Mouse (Mus musculus) neural tube, embryonic 14.5 days (tissue): ENCODE data around the gene Pramef17. TPM values are rescaled to one million over a fixed set of nuclear protein-coding genes. Genes with fewer than 3 reads are reported as not detected.
"Not testable (repeated sequence)": the region's sequence is repeated elsewhere in the genome, so short reads cannot be mapped to it uniquely, and the experiment has no call there.

Experiments used
- ATAC-seq: fragments of 200-750 bp; cut with Nextera tagmentation; 2 replicates; pipeline ENCODE4 v1.8.0; 2017; ENCODE audit warnings: low read depth, mild to moderate bottlenecking, moderate TSS enrichment, moderate library complexity
- H3K27ac ChIP-seq: fragments of 300-500 bp; sonication (generic); 2 replicates; pipeline ENCODE4 v1.5.1; 2014; ENCODE audit warnings: low read depth, mild to moderate bottlenecking, control low read depth, low read length, moderate library complexity, mixed read lengths
- H3K27me3 ChIP-seq: fragments of 300-500 bp; sonication (generic); 2 replicates; pipeline ENCODE4 v1.6.1; 2014; ENCODE audit warnings: low read length; ENCODE audit not compliant: control insufficient read depth, insufficient read depth
- H3K36me3 ChIP-seq: fragments of 300-500 bp; sonication (generic); 2 replicates; pipeline ENCODE4 v1.6.1; 2014; ENCODE audit warnings: low read length, mixed read lengths; ENCODE audit not compliant: control insufficient read depth, insufficient read depth
- H3K4me1 ChIP-seq: fragments of 300-500 bp; sonication (generic); 2 replicates; pipeline ENCODE4 v1.6.1; 2014; ENCODE audit warnings: low read length; ENCODE audit not compliant: control insufficient read depth, insufficient read depth
- H3K4me2 ChIP-seq: fragments of 300-500 bp; sonication (generic); 2 replicates; pipeline ENCODE4 v1.6.1; 2014; ENCODE audit warnings: mild to moderate bottlenecking, low read depth, low read length, control low read depth
- H3K4me3 ChIP-seq: fragments of 300-500 bp; sonication (generic); 2 replicates; pipeline ENCODE4 v1.5.1; 2014; ENCODE audit warnings: low read depth, low read length, control low read depth, mixed read lengths
- H3K9ac ChIP-seq: fragments of 300-500 bp; sonication (generic); replicated peaks from 2 replicates; pipeline ENCODE4 v1.6.1; 2014; ENCODE audit warnings: low read depth, mild to moderate bottlenecking, control low read depth, low read length, mixed read lengths
- H3K9me3 ChIP-seq: fragments of 300-500 bp; sonication (generic); 2 replicates; pipeline ENCODE4 v1.6.1; 2016; ENCODE audit warnings: low read length; ENCODE audit not compliant: control insufficient read depth
- WGBS: fragments of 180-500 bp; shearing (Covaris S2); extraction: QIAGEN DNeasy Blood & Tissue Kit; methylation state at CpG from one replicate; pipeline ENCODE4 v1.1.7; 2014; 5-methylcytosine and 5-hydroxymethylcytosine counted together
- polyA plus RNA-seq: library from polyadenylated mRNA; unstranded; fragments of >200 nt; fragmentation: Nextera tagmentation; extraction: Ambion mirVana; gene quantifications from 2 replicates; pipeline ENCODE4 v1.2.1, GENCODE M21; 2014

Pramef17 gene
- not detected in 2 replicates for polyA plus RNA-seq

DNA sequence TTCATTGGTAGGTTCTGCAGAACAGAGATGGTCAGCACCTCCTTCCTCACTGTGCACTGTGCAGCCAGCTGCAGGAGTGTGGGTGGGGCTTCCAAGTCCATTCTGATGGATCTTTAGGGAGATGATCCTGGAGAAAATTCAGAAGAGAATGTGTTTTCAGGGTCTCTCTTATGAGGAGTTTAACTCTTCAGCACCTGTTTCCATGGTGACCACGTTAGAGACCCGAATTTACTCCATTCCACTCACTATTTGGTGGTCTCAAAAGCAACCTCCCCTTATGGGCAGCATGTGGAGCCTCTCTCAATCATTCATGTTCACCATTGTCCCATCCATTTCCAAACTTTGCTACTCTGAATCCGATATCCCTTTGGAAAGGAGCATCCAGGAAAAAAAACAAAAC lies at the start of gene Pramef17:
Gene Pramef17, minus strand, starts transcription at position 101 of the 400 bp plus-strand sequence.
- WGBS = 68% methylated on average over 3 of the region's 3 CpGs
- not testable (repeated sequence) for ATAC-seq, H3K27ac ChIP-seq, H3K4me1 ChIP-seq, H3K36me3 ChIP-seq, H3K4me2 ChIP-seq, H3K9me3 ChIP-seq, H3K27me3 ChIP-seq, H3K9ac ChIP-seq, H3K4me3 ChIP-seq

- H3K4me2 ChIP-seq, H3K36me3 ChIP-seq, H3K27me3 ChIP-seq, H3K9ac ChIP-seq, H3K4me3 ChIP-seq, H3K9me3 ChIP-seq, H3K27ac ChIP-seq, ATAC-seq, H3K4me1 ChIP-seq: not testable (repeated sequence)
- whole genome bisulfite sequencing = 95% methylated on average over 14 of the region's 17 CpGs
These were observed 6.0 kb downstream of the Pramef17 start for GRCm38 (mm10) chr4:143988126-143988525.

DNA sequence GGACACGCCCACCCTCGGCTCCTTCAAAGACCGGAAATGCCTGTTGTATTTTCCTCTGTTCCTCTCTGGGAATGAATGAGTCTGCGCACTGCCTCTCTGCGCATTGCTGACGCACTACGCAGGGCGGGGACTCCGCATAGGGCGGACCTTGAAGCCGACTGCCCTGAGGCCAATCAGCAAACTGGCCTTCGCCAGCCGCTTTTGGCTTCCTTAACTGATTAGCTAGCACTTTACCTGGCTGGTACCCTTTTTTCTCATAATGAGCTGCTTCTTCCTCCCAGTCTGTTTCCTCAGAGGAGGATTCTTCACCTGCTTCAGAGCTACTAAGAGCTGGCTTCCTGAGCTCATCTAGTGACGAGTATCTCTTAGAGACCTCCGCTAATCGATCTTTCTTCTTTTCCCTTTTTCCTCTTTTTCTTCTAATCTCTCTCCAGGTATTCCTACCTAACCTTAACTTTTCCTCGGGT lies 6.7 kb downstream of the Pramef17 start:
- not testable (repeated sequence) for H3K4me2 ChIP-seq, ATAC-seq, H3K9ac ChIP-seq, H3K9me3 ChIP-seq, H3K36me3 ChIP-seq, H3K27ac ChIP-seq, H3K4me3 ChIP-seq, H3K4me1 ChIP-seq, H3K27me3 ChIP-seq
- over 99% methylated on average over 6 of the region's 17 CpGs for WGBS

- 100% methylated on average over 2 of the region's 9 CpGs for WGBS
- H3K4me3 ChIP-seq = not testable (repeated sequence)
These were observed 8.4 kb downstream of the Pramef17 start for GRCm38 (mm10) chr4:143985733-143986132.

DNA sequence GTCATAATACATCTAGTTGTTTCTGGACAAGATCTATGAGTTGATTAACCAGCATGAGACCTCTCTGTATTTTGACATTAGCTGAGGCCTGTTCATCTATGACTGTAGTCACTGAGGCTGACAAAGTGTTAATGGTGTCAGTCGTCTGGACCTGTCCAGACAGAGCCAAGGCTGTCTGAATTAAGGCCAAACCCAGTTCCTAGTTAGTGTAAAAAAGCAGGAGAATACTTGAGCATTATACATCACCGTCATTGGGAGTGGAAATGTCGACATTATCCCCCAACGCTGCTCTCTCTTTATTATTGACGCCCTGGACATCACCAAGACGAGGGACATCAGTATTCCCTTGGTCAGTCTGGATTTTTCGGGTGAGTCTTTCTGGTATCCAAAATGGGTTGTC lies 9.0 kb downstream of the Pramef17 start:
- H3K4me1 ChIP-seq, H3K9me3 ChIP-seq, H3K27me3 ChIP-seq, H3K27ac ChIP-seq, H3K4me3 ChIP-seq, H3K9ac ChIP-seq, H3K36me3 ChIP-seq, H3K4me2 ChIP-seq, ATAC-seq: not testable (repeated sequence)
- WGBS = no CpG with 5 or more reads among the region's 7 CpGs

More at GRCm38 (mm10) chr4:143985733-143986132, 8.4 kb downstream of the Pramef17 start:
- not testable (repeated sequence) for ATAC-seq, H3K27ac ChIP-seq, H3K27me3 ChIP-seq, H3K4me1 ChIP-seq, H3K4me2 ChIP-seq, H3K9ac ChIP-seq, H3K36me3 ChIP-seq, H3K9me3 ChIP-seq

DNA sequence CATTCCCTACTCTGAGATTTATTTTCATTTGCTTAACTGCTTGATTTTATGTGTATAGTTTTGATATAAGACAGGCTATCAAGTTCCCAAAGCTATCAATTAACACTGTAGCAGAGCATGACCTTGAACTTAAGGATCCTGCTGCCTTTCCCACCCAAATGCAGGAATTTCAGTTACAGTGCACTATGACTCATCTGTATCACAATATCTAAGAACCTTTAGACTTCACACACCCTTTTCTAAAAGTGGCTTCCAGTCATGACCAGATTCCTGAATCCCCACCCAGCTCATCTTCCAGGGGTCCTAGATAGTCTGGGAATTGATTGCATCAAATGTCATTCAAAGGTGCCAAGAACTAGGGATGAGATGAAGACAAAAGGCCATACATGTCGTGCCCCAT lies 10.7 kb downstream of the Pramef17 start:
- not testable (repeated sequence) for H3K9me3 ChIP-seq, H3K4me1 ChIP-seq, H3K27me3 ChIP-seq, H3K36me3 ChIP-seq, H3K4me3 ChIP-seq, H3K9ac ChIP-seq, ATAC-seq, H3K27ac ChIP-seq, H3K4me2 ChIP-seq
- WGBS = no CpG with 5 or more reads among the region's 1 CpGs

DNA sequence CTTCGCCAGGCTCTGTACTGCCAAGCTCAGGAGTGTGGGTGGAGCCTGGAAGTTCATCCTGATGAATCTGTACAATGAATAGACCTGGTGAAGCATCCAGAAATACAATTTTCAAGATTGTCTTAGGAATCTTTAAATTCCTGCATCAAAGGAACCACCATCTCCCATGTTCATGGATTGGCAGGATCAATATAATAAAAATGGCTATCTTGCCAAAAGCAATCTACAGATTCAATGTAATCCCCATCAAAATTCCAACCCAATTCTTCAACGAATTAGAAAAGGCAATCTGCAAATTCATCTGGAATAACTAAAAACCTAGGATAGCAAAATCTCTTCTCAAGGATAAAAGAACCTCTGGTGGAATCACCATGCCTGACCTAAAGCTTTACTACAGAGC lies 27.3 kb downstream of the Pramef17 start, which contains the start of gene Gm13101:
Gene Gm13101, minus strand, starts transcription at position 101 of the 400 bp plus-strand sequence.
- not testable (repeated sequence) for H3K9me3 ChIP-seq, H3K4me2 ChIP-seq, H3K4me3 ChIP-seq, H3K4me1 ChIP-seq, H3K27ac ChIP-seq, H3K9ac ChIP-seq, ATAC-seq, H3K36me3 ChIP-seq, H3K27me3 ChIP-seq
- WGBS = 33% methylated on average over 2 of the region's 2 CpGs

GRCm38 (mm10) chr4:143950916-143951315 lies 43.3 kb downstream of the Pramef17 start, which contains the start of gene Pramef25:
TSS of gene Pramef25 (minus strand) at chr4:143951016.
- not testable (repeated sequence) for H3K27me3 ChIP-seq, H3K4me1 ChIP-seq, H3K36me3 ChIP-seq, H3K4me3 ChIP-seq, H3K4me2 ChIP-seq, H3K27ac ChIP-seq, ATAC-seq, H3K9me3 ChIP-seq, H3K9ac ChIP-seq
- WGBS = 91% methylated on average over 1 of the region's 1 CpGs
